Mouse (Mus musculus) bone marrow macrophage, adult 2 months (primary cell): ENCODE measurements around the gene Slc25a22. TPM values are rescaled to one million over a fixed set of nuclear protein-coding genes. Genes with fewer than 3 reads are reported as not detected.
"Not testable (repeated sequence)": the region's sequence is repeated elsewhere in the genome, so short reads cannot be mapped to it uniquely, and the experiment has no call there.

Experiments
- H3K27ac ChIP-seq: 2 replicates; pipeline ENCODE4 v1.5.1; 2012; ENCODE audit warnings: low read depth, low read length; ENCODE audit not compliant: insufficient read depth
- H3K4me1 ChIP-seq: 2 replicates; pipeline ENCODE4 v1.6.1; 2012; ENCODE audit warnings: low read length; ENCODE audit not compliant: control insufficient read depth, insufficient read depth
- H3K4me3 ChIP-seq: 2 replicates; pipeline ENCODE4 v1.5.1; 2012; ENCODE audit warnings: mild to moderate bottlenecking, low read length, moderate library complexity; ENCODE audit not compliant: insufficient read depth
- CTCF ChIP-seq: IDR thresholded peaks from 2 replicates; pipeline ENCODE4 v1.5.1; 2012; ENCODE audit warnings: low read depth, mild to moderate bottlenecking, low read length, moderate library complexity
- POLR2A ChIP-seq: IDR thresholded peaks from 2 replicates; pipeline ENCODE4 v1.6.1; 2012; ENCODE audit warnings: mild to moderate bottlenecking, low read depth, low read length, borderline replicate concordance
- polyA plus RNA-seq: library from polyadenylated mRNA; stranded (reverse); fragments of >200 nt; gene quantifications from 2 replicates; pipeline ENCODE4 v1.2.4, GENCODE M21; 2012; ENCODE audit not compliant: missing spikeins, insufficient read depth, insufficient read length

Slc25a22 gene
- polyA plus RNA-seq, 1 experiment = 21.4 TPM

DNA sequence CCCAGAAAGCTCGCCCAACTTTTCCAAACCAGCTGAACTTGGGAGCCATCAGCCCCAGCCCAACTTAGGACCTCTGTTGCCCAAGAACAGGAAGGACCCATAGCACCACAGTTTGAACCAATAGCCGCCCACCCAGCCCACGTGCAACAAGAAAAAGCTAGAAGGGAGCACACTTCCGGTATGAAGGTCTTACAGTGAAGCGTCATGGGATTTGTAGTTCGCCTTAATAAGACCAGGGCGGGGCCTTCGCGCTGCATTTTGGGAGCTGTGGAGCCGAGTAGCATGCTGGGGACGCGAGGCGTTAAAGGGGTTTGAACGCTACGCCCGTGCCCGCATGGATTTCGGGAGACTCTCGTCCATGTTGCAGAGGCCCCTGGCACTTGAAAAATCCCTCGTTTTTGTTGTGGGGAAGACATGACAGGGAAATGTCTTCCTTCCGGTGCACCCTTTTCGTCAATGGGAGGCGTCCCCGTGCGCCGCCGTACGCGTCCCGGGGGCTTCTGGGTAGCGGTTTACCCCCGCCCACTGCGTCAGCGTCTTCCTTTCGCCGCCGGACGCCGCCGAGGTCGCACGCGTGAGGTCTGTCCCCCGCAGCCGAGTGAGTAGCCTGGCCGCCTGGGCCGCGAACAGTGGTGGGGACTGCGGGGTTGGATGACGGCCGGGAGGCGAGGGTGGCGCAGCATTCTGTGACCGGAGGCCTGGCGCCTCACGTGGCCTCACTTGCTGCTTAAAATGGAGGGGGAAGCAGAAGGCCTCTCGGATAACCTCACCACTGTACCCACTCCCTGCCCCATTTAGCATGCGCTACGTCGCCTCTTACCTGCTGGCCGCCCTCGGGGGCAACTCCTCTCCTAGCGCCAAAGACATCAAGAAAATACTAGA, 9.7 kb upstream of the Slc25a22 start, which contains the start of gene Rplp2:
Gene Rplp2 (plus strand): TSS at position 261 of the 882 bp plus-strand sequence.
- TF ChIP-seq POLR2A (peak; percentile 52; the same call in 1 of the 2 replicates), CTCF (no peak)
- Histone ChIP-seq H3K4me3 (peak within 1 kb of the TSS; percentile 86), H3K27ac (peak within 1 kb of the TSS; percentile 92), H3K4me1 (peaks cover 19% of the 10 kb centered on the region)

DNA sequence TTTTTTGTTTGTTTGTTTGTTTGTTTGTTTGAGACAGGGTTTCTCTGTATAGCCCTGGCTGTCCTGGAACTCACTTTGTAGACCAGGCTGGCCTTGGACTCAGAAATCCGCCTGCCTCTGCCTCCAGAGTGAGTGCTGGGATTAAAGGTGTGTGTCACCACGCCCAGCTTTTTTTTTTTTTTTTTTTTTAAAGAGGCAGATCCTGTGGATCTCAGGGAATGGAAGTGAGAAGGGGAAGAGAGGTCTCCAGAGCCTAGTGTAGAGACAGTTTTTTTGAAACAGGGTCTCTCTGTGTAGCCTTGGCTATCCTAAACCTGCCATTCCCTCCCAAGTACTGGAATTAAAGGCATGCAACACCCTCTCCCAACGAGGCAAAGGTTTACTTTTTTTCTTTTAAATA, 8.7 kb upstream of the Slc25a22 start:
- Histone ChIP-seq H3K27ac (peak overlapping the region; percentile 92; the same call in 1 of the 2 replicates), H3K4me1 (peaks cover 19% of the 10 kb centered on the region)
- not testable (repeated sequence) for H3K4me3 ChIP-seq

DNA sequence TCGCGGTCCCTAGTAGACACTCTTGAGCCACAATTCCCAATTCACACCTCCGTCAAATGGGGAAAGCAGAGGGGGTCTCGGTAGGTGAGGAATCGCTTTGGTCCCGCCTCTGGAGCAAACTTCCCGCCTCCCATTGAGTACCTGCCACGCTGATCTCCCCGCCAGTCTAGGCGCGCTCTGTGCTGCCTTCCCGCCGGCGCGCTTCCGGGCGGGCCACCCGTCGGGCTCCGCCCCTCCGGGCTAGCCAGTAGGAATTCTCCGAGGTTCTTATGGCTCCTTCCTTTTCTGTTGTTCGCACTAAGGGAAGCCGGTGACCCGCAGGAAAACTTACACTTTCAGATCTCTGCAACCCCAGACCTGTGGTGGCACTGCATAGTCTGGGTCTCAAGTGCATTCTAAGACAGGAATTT, 6.1 kb upstream of the Slc25a22 start, which contains the start of gene Pidd1:
Gene Pidd1 (minus strand): TSS at position 198 of the 410 bp plus-strand sequence.
- peak within 1 kb of the TSS; percentile 60 for H3K27ac ChIP-seq
- TF ChIP-seq CTCF (no peak), POLR2A (no peak)
- peak within 1 kb of the TSS; percentile 71 for H3K4me3 ChIP-seq
- H3K4me1 ChIP-seq = peaks cover 15% of the 10 kb centered on the region

DNA sequence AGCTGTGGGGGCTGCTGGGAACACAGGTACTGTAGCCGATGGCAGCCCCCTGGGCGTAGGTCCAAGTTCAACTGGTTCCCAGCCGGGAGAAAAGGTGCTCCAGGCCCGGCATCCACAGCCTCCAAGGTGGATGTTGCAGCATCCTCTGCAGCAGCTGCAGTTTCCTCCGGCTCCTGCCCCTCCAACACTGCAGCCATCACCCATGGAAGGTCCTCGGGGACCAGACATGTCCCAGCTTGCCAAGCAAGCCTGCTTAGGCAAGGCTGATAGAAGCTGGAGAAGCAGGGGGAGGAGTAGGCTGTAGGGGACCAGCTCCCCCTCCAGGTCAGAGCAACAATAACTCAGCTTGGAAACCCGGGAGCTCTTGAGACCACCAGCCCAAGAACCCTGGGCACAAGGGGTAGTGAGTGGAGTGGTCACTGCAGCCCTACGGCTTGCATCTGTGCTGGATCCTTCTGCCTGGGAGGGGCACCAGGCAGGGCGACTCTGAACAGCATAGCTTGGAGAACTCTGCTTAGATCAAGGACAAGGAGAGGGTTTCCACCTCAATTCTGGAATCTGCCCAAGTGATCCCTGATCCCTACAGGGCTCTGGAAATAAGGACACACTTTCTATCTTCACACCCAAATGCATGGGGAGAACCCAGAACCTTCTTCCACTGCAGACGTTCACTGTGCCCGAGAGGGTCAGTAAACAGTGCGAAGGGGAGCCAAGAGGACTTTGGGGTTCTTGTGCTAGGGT, 5.6 kb upstream of the Slc25a22 start:
- Histone ChIP-seq H3K27ac (0 out of 2 replicates have a peak overlapping the region, but pooled peaks have one; percentile 6), H3K4me1 (peaks cover 11% of the 10 kb centered on the region), H3K4me3 (peak overlapping the region; percentile 71)
- TF ChIP-seq CTCF (no peak), POLR2A (no peak)

DNA sequence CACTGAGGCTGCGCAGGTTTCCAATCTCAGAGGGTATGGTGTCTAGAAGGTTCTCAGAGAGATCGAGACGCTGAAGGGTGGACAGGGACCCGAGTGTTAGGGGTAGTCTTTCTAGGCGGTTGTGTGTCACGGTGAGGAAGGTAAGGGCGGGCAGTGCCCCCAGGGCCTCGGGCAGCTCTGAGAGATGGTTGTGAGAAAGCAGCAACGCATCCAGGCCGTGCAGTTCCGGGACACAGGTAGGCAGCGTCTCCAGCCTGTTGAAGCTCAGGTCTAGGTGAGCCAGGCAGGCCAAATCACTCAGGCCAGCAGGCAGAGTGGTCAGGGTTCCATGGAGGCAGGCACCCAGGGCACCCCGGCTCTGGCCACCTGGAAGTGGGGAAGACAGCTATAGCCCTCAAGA, 4.5 kb upstream of the Slc25a22 start:
- Histone ChIP-seq H3K27ac (no peak overlapping the region), H3K4me1 (peaks cover 11% of the 10 kb centered on the region), H3K4me3 (peak overlapping the region; percentile 71; the same call in 1 of the 2 replicates)
- TF ChIP-seq CTCF = no peak
- no peak for TF ChIP-seq POLR2A

DNA sequence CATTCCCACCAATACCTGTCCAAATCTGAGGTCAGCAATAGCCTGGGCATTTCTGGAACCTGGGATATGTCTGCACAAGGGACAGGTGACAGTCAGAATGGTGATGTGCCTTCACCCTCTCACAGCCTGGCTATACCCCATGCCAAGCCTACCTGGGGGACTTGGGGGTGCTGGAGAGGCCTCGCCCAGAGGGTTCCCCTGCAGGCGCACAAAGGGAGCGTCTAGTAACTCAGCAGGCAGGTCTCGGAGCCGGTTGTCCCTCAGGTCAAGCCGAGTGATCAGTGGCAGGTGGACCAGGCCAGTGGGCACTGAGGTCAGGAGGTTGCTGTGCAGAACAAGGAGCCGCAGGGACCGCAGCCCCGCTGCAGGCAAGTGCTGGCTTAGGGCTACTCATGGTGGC, 3.8 kb upstream of the Slc25a22 start:
- H3K4me3 ChIP-seq = no peak overlapping the region
- no peak overlapping the region for H3K27ac ChIP-seq
- TF ChIP-seq POLR2A (no peak), CTCF (no peak)
- peaks cover 8% of the 10 kb centered on the region for H3K4me1 ChIP-seq

DNA sequence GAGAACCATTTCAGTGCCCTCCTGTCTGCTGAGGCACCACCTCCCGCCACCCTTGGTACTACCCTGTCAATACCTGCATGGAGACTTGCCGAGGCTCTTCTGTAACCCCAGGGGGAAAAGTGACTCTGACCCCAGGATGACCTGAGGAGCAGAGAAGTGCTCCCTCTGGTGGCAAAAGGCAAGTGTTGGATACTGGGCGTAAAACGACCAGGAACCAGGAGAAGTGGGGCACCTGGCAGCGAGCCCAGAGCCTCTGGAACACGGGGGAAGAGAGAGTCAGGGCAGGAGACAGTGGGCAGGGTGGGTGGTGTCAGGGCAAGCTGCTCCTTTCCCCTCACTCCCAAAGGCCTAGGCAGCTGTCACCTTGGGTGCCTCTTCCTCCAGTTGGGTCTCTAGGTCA, 2.9 kb upstream of the Slc25a22 start:
- Histone ChIP-seq H3K4me1 (peaks cover 15% of the 10 kb centered on the region), H3K4me3 (no peak overlapping the region), H3K27ac (no peak overlapping the region)
- TF ChIP-seq POLR2A = no peak
- TF ChIP-seq CTCF = peak; percentile 93

DNA sequence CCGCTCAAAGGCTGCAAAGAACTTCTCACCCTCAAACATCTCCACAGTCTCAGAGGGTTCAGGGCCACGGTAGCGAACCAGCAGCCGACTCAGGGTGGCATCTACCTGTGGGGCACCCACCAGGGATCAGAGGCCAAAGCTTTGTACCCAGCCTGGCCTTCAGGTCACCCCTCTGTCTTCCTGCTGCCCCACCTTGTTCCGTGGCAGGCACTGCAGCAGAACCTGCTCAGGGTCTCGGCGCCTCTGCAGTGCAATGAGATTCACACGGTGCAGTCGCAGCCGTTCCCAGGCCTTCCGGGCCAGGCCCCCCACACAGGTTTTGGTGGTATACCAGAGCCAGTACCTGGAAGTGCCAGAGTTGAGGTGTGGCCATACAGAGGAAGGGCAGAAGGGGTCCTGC, 2.1 kb upstream of the Slc25a22 start:
- Histone ChIP-seq H3K4me3 (no peak overlapping the region), H3K4me1 (peaks cover 18% of the 10 kb centered on the region), H3K27ac (no peak overlapping the region)
- TF ChIP-seq POLR2A (no peak), CTCF (no peak)

DNA sequence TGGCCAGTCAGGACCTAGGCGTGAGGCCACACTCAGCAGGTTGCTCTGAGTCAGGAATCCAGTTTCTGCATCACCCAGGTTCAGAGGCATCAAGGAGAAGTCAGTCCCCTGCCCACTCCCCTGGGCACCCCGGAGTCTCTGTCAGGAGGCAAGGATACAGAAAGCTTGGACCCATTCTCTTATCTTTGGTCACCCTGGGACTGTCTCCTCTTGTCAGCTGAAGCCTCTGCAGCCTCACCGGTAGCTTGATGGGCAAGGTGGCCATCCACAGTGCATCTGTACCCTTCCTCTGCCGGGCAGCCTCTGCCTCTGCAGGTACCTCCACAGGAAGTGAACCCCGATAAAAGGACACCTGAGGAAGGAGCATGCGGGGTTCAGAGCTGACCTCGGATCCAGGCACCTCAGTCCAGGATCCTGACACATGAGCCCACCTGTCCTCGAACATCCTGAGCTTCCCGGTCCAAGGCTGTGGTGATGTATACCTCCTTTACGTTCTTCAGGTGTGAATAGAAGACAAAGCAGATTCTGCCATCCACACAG, 1.5 kb upstream of the Slc25a22 start:
- Histone ChIP-seq H3K4me1 (peaks cover 17% of the 10 kb centered on the region), H3K4me3 (no peak overlapping the region), H3K27ac (no peak overlapping the region)
- TF ChIP-seq CTCF (no peak), POLR2A (no peak)
